Mouse (Mus musculus) C2C12 (cell line): ENCODE data around the gene Pcolce2.

Experiments
- CEBPB ChIP-seq: IDR thresholded peaks from one replicate; pipeline ENCODE4 v1.6.1; 2011; ENCODE audit warnings: low read depth, mild to moderate bottlenecking, control low read depth, moderate library complexity
- CTCF ChIP-seq: IDR thresholded peaks from one replicate; pipeline ENCODE4 v1.5.1; 2011; ENCODE audit not compliant: control insufficient read depth, insufficient read depth, insufficient read length

GRCm38 (mm10) chr9:95664290-95664989 lies 27.0 kb downstream of the Pcolce2 start:
- TF ChIP-seq CTCF (no peak), CEBPB (no peak)
